Mouse (Mus musculus) regulatory T cell (primary cell): ENCODE results near the gene Arl15.

ENCODE experiments used
- in situ Hi-C: fragments of 300-600 bp; cut with MboI, MseI; formaldehyde crosslinking; loops from one replicate; pipeline ENCODE4 v1.15.1; 2025; ENCODE audit warnings: high pct_unique_total_duplicates

Gene Arl15

GRCm38 (mm10) chr13:113800246-113800645 lies 5.9 kb downstream of the Arl15 start:
- in situ Hi-C loops: no loop called here

GRCm38 (mm10) chr13:113802571-113802970 lies 8.3 kb downstream of the Arl15 start:
- in situ Hi-C loops: no loop called here

- in situ Hi-C loops: no loop called here
These were observed 16.8 kb downstream of the Arl15 start for GRCm38 (mm10) chr13:113811141-113811540.

GRCm38 (mm10) chr13:113811910-113812592 lies 17.7 kb downstream of the Arl15 start:
- in situ Hi-C loops: no loop called here

- in situ Hi-C loops: no loop called here
These were observed 18.3 kb downstream of the Arl15 start for GRCm38 (mm10) chr13:113812593-113812975.

GRCm38 (mm10) chr13:113814121-113814520 lies 19.8 kb downstream of the Arl15 start:
- in situ Hi-C loops: no loop called here

- in situ Hi-C loops: no loop called here
These were observed 21.6 kb downstream of the Arl15 start for GRCm38 (mm10) chr13:113815697-113816420.

- in situ Hi-C loops: no loop called here
These were observed 22.1 kb downstream of the Arl15 start for GRCm38 (mm10) chr13:113816421-113816810.

GRCm38 (mm10) chr13:113819006-113819405 lies 24.7 kb downstream of the Arl15 start:
- in situ Hi-C loops: no loop called here

- in situ Hi-C loops: no loop called here
These were observed 25.9 kb downstream of the Arl15 start for GRCm38 (mm10) chr13:113820176-113820575.

GRCm38 (mm10) chr13:113821891-113822290 lies 27.6 kb downstream of the Arl15 start:
- in situ Hi-C loops: no loop called here

GRCm38 (mm10) chr13:113824027-113824426 lies 29.7 kb downstream of the Arl15 start:
- in situ Hi-C loops: no loop called here

GRCm38 (mm10) chr13:113828633-113829032 lies 34.3 kb downstream of the Arl15 start:
- in situ Hi-C loops: no loop called here

- in situ Hi-C loops: no loop called here
These were observed 34.8 kb downstream of the Arl15 start for GRCm38 (mm10) chr13:113829079-113829478.

GRCm38 (mm10) chr13:113830805-113831204 lies 36.5 kb downstream of the Arl15 start:
- in situ Hi-C loops: no loop called here

- in situ Hi-C loops: no loop called here
These were observed 38.6 kb downstream of the Arl15 start for GRCm38 (mm10) chr13:113832947-113833346.

GRCm38 (mm10) chr13:113835921-113836320 lies 41.6 kb downstream of the Arl15 start:
- in situ Hi-C loops: no loop called here

GRCm38 (mm10) chr13:113838601-113839576 lies 44.6 kb downstream of the Arl15 start:
- in situ Hi-C loops: no loop called here

GRCm38 (mm10) chr13:113840421-113840820 lies 46.1 kb downstream of the Arl15 start:
- in situ Hi-C loops: no loop called here

GRCm38 (mm10) chr13:113842411-113843309 lies 48.4 kb downstream of the Arl15 start:
- in situ Hi-C loops: no loop called here

GRCm38 (mm10) chr13:113843310-113843649 lies 49.0 kb downstream of the Arl15 start:
- in situ Hi-C loops: no loop called here
